Mouse (Mus musculus) spleen, adult 2 months (tissue): Measurements from ENCODE around the gene Klhdc8a. TPM values are rescaled to one million over a fixed set of nuclear protein-coding genes. Genes with fewer than 3 reads are reported as not detected.
A peak's percentile ranks its signal among the peaks of the same experiment; 100 is the strongest.

Experiments used
- DNase-seq, 2 experiments: peaks; one replicate each; pipeline versions ENCODE4 v3.0.0 to v3.0.0-alpha.2; 2012 to 2021; ENCODE audit warnings: low spot score in 2 of 2, low read depth in 1 of 2
- H3K27ac ChIP-seq: fragments of 200-500 bp; 2 replicates; pipeline ENCODE4 v1.5.1; 2012; ENCODE audit warnings: low read length, inconsistent platforms; ENCODE audit not compliant: insufficient read depth
- H3K27me3 ChIP-seq: fragments of 200-500 bp; 2 replicates; pipeline ENCODE4 v1.6.1; 2012; ENCODE audit warnings: mild to moderate bottlenecking, moderate library complexity, low read length, inconsistent platforms; ENCODE audit not compliant: control insufficient read depth, insufficient read depth
- H3K36me3 ChIP-seq: fragments of 200-500 bp; 2 replicates; pipeline ENCODE4 v1.6.1; 2012; ENCODE audit warnings: mild to moderate bottlenecking, low read length, inconsistent platforms; ENCODE audit not compliant: control insufficient read depth, insufficient read depth
- H3K4me1 ChIP-seq: fragments of 200-500 bp; 2 replicates; pipeline ENCODE4 v1.6.1; 2011; ENCODE audit warnings: inconsistent platforms; ENCODE audit not compliant: control insufficient read depth, insufficient read depth, insufficient read length
- H3K4me3 ChIP-seq: fragments of 200-500 bp; 2 replicates; pipeline ENCODE4 v1.5.1; 2011; ENCODE audit warnings: mild to moderate bottlenecking, inconsistent platforms; ENCODE audit not compliant: insufficient read depth, insufficient read length; ENCODE audit errors: extremely low read depth
- CTCF ChIP-seq: fragments of 200-500 bp; IDR thresholded peaks from 2 replicates; pipeline ENCODE4 v1.5.1; 2011; ENCODE audit warnings: mild to moderate bottlenecking, inconsistent platforms; ENCODE audit not compliant: insufficient read depth, insufficient read length, insufficient replicate concordance; ENCODE audit errors: extremely low read depth
- POLR2A ChIP-seq: fragments of 200-500 bp; IDR thresholded peaks from 2 replicates; pipeline ENCODE4 v1.6.1; 2011; ENCODE audit warnings: low read depth, low read length, inconsistent platforms
- WGBS: fragments of 180-500 bp; shearing (Covaris S2); methylation state at CpG from one replicate; pipeline ENCODE4 v1.1.7; 2018; 5-methylcytosine and 5-hydroxymethylcytosine counted together
- polyA plus RNA-seq: library from polyadenylated mRNA; depleted of rRNA; stranded (reverse); fragments of >200 nt; gene quantifications from 2 replicates; pipeline ENCODE4 v1.2.3, GENCODE M21; 2012

The Klhdc8a gene
- polyA plus RNA-seq, 1 experiment: 0.68 TPM

GRCm38 (mm10) chr1:132317413-132317812 is 19.0 kb downstream of the Klhdc8a start:
- DNase-seq: peak in 1 of 2 experiments; percentile 21
- TF ChIP-seq CTCF (no peak), POLR2A (no peak)
- WGBS: 24% methylated on average over 4 of the region's 4 CpGs
- peaks cover 11% of the 10 kb centered on the region; the same call in 1 of the 2 replicates for H3K4me1 ChIP-seq
- H3K27me3 ChIP-seq: no peaks in the 10 kb centered on the region
- H3K36me3 ChIP-seq: peaks cover 4% of the 10 kb centered on the region; the same call in 1 of the 2 replicates
- H3K4me3 ChIP-seq: peak overlapping the region; percentile 78
- H3K27ac ChIP-seq: peak overlapping the region; percentile 44; the same call in 1 of the 2 replicates

- peak overlapping the region; percentile 78; the same call in 1 of the 2 replicates for H3K4me3 ChIP-seq
- DNase-seq: no peak
- H3K27ac ChIP-seq: peak overlapping the region; percentile 26; the same call in 1 of the 2 replicates
- TF ChIP-seq POLR2A: no peak
- H3K27me3 ChIP-seq: no peaks in the 10 kb centered on the region
- H3K36me3 ChIP-seq: peaks cover 4% of the 10 kb centered on the region; the same call in 1 of the 2 replicates
- H3K4me1 ChIP-seq: peaks cover 8% of the 10 kb centered on the region; the same call in 1 of the 2 replicates
- 45% methylated on average over 8 of the region's 8 CpGs for WGBS
Measured at GRCm38 (mm10) chr1:132317894-132318863, 19.8 kb downstream of the Klhdc8a start.

- no peak for DNase-seq
- Histone ChIP-seq H3K4me3 (no peak overlapping the region), H3K36me3 (peaks cover 4% of the 10 kb centered on the region; the same call in 1 of the 2 replicates), H3K27ac (no peak overlapping the region), H3K4me1 (peaks cover 8% of the 10 kb centered on the region; the same call in 1 of the 2 replicates), H3K27me3 (no peaks in the 10 kb centered on the region)
- TF ChIP-seq CTCF: no peak
- no peak for TF ChIP-seq POLR2A
- WGBS: 25% methylated on average over 5 of the region's 5 CpGs
Measured at GRCm38 (mm10) chr1:132319242-132319641, 20.8 kb downstream of the Klhdc8a start.

GRCm38 (mm10) chr1:132321821-132322580 is 23.6 kb downstream of the Klhdc8a start:
- Histone ChIP-seq H3K36me3 (peaks cover 22% of the 10 kb centered on the region), H3K4me3 (no peak overlapping the region), H3K27ac (no peak overlapping the region), H3K27me3 (no peaks in the 10 kb centered on the region), H3K4me1 (peaks cover 8% of the 10 kb centered on the region; the same call in 1 of the 2 replicates)
- TF ChIP-seq POLR2A (no peak), CTCF (no peak)
- WGBS: 88% methylated on average over 7 of the region's 7 CpGs
- no peak for DNase-seq

GRCm38 (mm10) chr1:132322711-132323542 is 24.5 kb downstream of the Klhdc8a start:
- TF ChIP-seq CTCF (no peak), POLR2A (no peak)
- Histone ChIP-seq H3K36me3 (peaks cover 29% of the 10 kb centered on the region), H3K4me1 (peaks cover 8% of the 10 kb centered on the region; the same call in 1 of the 2 replicates), H3K27ac (no peak overlapping the region), H3K4me3 (no peak overlapping the region), H3K27me3 (no peaks in the 10 kb centered on the region)
- 89% methylated on average over 13 of the region's 13 CpGs for WGBS
- no peak for DNase-seq

- H3K36me3 ChIP-seq: peaks cover 47% of the 10 kb centered on the region
- TF ChIP-seq POLR2A: no peak
- no peak for TF ChIP-seq CTCF
- WGBS: 86% methylated on average over 9 of the region's 9 CpGs
- H3K27ac ChIP-seq: no peak overlapping the region
- H3K4me3 ChIP-seq: no peak overlapping the region
- no peak for DNase-seq
- no peaks in the 10 kb centered on the region for H3K27me3 ChIP-seq
- H3K4me1 ChIP-seq: no peaks in the 10 kb centered on the region
Measured at GRCm38 (mm10) chr1:132326777-132327176, 28.4 kb downstream of the Klhdc8a start.
